Mouse (Mus musculus) Muller cell, postnatal 12 days (primary cell): Measurements from ENCODE around the gene Spo11.

Source experiments
- DNase-seq: peaks from one replicate; pipeline ENCODE4 v3.0.0-alpha.2; 2015; ENCODE audit errors: inconsistent ontology term

Gene Spo11

DNA sequence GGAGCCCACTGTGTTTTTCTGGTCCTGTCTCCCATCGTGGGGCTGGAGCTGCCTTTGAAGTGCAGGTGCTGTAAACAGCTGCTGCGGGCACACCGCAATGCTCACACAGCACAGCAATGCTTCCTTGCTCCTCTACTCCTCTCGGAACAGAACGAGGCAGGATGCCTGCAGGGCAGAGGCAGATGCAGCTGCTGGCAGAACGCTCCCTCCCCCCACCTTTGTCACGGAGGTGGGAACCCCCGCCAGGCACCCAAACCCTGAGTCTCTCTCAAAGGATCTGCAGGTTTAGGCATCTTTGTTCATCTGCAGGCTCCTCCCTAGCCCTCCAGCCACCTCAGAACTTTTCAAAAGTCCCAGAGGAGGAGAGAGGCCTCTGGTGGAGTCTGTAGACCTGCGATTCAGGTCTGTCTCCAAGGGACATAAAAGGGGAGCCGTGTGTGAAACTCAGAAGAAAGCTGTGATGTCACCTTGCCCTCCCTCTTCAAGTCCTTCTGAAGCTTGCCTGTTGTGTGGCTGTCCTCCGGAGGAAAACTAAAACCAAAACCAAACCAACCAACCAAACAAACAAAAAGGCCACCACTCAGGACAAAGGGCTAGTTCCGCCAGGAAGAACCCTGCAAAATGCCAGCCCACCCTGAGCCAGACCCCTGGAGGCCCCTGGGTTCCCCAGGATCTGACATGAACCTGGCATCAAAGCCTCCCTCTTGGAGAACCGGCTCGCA, at the start of gene Spo11:
TSS of gene Spo11 (plus strand) at position 292 of the 722 bp plus-strand sequence.
- DNase-seq: no peak

- DNase-seq: no peak
Measured at GRCm38 (mm10) chr2:172929905-172930436, 47.5 kb upstream of the Spo11 start.

DNA sequence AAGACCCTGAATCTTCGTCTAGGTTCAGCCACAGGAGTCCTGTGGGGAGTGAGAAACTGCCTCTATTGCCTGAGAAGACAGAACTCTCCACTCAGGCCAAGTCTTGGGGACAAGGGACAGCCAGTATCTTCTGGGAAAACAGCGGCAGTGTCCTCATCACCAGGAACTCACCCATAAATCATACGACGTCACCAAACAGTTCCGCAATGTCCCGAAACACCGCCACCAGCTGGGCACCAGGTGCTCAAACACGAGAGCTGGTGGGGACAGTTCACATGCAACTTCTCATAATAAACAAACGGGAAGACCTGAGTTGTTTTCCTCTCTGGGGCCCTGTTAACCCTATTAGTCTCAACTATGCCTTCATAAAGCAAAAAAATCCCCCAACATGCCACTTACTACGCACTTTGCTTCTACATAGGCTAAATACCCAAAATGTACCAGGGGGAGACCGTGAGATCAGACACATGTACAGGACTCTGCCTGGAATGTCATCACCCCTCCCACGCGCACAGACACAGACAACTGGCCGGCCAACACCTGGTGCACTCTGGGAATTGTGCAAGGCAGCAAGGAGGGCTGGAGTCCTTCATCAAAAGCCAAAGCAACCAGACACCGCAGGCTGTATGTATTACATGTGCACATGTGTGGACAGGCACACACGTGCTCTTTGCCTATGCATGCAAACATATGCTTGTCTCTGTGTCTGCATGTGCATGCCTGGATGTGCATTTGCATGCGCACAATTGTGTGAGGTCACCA, 46.2 kb upstream of the Spo11 start:
- DNase-seq: no peak

- peak; percentile 62 for DNase-seq
Measured at GRCm38 (mm10) chr2:172933631-172934419, 43.7 kb upstream of the Spo11 start.

DNA sequence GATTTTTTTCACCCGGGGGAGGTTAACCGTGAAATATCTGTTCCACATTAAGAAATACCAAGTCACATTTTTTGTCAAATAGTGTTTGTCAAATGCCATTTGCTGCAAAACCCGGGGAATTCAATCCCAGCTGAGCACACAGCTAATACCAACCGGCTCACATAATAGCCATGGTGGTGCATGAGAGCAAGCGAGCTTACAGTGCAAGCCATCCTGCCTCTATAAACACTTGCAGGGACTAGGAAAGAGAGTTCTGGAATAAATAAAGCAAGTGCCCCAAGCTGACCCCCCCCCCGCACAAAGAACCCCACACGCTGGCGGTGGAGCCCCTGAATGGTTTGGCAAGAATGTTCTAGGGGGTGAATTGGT, 43.1 kb upstream of the Spo11 start:
- DNase-seq: peak; percentile 42

- peak; percentile 20 for DNase-seq
Measured at GRCm38 (mm10) chr2:172934891-172935740, 42.4 kb upstream of the Spo11 start.

- DNase-seq: no peak
Measured at GRCm38 (mm10) chr2:172935776-172936562, 41.5 kb upstream of the Spo11 start.

GRCm38 (mm10) chr2:172936844-172937243, 40.7 kb upstream of the Spo11 start:
- no peak for DNase-seq

DNA sequence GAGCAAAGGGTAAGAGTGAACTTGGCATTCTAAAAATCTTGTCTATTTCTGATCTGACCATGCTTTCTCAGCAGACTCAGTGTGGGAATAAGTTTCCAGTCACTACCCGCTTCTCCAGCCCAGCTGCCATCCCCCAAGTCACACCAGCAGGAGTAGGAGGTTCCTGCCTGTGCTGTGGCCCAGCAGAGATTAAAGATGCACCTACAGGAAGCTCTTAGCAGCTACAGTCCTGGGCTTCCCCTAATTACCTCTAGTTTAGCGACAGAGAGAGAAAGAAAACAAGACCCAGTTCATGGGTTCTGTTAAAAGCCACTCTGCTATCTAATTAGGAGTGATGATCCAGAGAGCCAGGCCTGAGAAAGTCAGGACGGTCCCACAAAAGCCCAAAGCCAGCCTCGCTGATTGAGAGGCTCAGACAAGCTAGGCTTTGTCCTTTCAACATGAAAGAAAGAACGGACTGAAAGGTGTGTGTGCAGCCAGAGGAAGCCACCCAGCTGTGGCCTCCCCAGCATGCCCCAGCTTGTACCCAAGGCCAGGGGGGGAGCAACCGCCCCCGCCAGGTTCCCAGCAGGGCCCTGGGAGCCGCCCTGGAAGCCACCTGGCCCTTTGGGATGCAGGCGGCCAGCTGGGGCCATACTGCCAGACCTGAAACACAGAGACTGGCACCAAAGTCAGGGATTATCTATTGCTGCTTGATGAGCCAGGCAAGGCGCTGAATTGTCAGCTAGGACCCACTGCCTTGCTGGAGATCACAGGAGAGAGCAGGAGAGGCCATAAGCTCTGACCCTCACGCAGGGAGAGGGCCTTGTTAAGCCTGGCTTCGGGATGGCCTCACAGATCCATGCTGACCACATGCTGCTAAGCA, 39.9 kb upstream of the Spo11 start:
- no peak for DNase-seq

DNA sequence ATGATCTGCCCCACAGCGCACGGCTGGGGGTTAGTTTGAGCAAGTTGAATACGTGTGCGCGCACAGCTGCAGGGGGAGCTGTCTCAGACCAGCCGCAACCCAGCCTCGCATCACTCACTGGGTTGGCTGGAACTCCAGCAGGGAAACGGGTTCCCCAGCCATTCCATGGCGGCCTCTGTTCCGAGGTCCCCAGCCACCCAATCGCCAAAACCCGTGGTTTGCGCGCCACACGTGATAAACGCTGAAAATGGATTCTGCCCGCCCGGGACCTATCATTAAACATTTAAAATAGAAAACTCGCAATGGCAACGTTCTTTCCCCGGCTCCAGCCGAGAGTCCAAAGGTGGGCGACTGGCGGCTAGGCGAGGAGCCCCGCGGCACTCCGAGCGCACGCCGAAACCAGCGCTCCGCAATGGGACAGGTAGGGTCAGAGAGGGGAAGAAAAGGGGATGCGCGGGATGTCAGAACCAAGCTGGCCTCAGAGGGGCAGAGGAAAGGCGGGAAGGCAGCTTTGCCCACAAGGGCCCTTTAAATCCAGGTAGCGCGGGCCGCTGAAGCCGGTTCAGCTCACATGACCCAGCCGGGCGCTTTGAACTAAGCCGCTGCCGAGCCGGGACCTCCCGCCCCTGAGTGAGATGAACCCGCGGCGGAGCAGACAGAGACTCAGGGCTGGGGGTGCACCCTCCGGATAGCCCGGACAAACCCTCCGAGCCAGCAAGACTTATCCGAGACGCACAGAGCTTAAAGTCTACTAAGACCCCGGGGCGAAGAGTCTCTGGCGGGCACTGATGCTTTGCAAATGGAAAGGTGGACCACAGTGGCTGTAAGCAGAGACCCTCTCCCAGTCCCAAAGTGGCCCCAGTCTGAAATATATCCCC, 38.5 kb upstream of the Spo11 start:
- DNase-seq: peak; percentile 17

- no peak for DNase-seq
Measured at GRCm38 (mm10) chr2:172939639-172940002, 37.9 kb upstream of the Spo11 start.

DNA sequence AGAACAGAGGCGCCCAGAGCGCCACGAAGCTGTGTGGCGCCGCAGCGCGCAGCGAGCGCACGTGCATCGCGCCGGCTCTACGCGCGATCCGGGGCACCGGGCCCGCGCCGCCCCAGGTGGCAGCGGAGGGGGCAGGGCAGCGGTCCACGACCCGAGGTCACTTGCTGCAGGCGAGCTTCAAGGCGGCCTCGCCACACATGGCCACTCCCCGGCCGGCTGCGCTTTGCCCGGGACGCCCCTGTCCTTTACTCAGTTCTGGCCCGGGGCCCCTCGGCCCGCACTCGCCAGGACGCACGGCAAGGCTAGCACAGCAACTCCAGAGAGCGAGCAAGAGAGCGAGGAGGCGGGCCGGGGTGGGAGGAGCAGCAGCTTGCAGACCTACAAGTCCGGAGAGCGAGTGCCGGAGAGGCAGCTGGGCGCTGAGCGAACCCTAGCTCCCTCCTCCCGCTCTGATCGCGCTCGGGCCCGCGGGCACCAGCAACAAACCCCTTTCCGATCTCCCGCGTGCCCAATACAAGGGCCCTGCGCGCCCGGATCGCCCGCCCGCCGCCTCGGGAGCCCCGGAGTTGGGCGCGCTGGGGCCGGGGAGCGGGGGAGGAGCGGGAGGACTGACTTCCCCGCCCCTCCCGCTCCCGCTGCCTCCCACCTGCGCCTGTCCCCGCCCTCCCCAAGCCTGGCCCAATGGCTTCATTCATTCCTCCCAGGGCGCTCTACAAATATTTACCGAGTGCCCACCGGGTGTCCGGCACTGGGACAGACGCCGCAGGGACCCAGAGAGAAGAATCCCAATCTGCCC, 37.3 kb upstream of the Spo11 start, which contains the start of gene Bmp7:
TSS of gene Bmp7 (minus strand) at position 319 of the 796 bp plus-strand sequence.
- peak; percentile 90 for DNase-seq

- no peak for DNase-seq
Measured at GRCm38 (mm10) chr2:172940799-172941163, 36.7 kb upstream of the Spo11 start.

DNA sequence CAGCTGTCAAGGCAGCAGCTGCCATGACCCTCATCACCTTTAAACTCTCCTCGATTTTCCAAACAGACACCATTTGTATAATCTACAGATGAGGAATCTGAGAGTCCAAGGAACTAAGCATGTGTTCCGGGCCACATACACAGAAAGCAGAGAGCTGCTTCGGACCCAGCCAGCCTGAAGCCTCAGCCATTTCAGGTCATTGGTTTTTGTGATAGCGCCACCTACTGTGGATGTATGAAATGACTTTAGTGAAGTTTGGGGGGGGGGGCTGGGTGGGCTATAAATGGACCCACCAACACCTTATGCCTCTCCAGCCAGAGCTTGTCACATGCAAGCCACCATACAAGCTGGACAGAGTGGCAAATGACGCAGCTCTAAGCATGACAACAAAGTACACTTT, 28.4 kb upstream of the Spo11 start:
- DNase-seq: no peak

- DNase-seq: peak; percentile 17
Measured at GRCm38 (mm10) chr2:172950119-172950676, 27.3 kb upstream of the Spo11 start.

- DNase-seq: no peak
Measured at GRCm38 (mm10) chr2:172950722-172951121, 26.8 kb upstream of the Spo11 start.

DNA sequence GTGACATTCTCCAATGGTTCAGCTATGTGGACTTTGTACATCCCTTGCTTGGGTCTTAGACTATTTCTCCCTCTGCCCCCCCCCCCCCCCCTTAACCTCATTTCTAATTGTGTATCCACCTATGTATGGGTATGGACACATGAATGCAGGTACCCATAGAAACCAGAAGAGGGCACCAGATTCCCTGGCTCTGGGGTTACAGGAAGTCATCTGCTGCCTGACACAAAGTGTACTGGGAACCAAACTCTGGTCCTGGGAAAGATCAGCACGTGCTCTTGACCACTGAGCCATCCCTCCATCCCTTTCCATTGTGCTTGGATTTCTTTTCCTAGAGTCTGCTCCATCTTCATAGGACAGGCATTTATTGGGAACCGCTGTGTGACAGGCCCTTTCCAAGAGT, 25.5 kb upstream of the Spo11 start:
- no peak for DNase-seq
